Mouse (Mus musculus) small intestine, adult 2 months (tissue): ENCODE results near the gene Atp6v1f. TPM values are rescaled to one million over a fixed set of nuclear protein-coding genes. Genes with fewer than 3 reads are reported as not detected.
A peak's percentile ranks its signal among the peaks of the same experiment; 100 is the strongest.

Experiments
- H3K27ac ChIP-seq: fragments of 200-500 bp; 2 replicates; pipeline ENCODE4 v1.5.1; 2012; ENCODE audit warnings: low read depth, low read length, control low read depth, inconsistent platforms; ENCODE audit not compliant: insufficient read depth
- H3K27me3 ChIP-seq: fragments of 200-500 bp; 2 replicates; pipeline ENCODE4 v1.6.1; 2012; ENCODE audit warnings: mild to moderate bottlenecking, moderate library complexity, low read length, inconsistent platforms; ENCODE audit not compliant: control insufficient read depth, insufficient read depth
- H3K36me3 ChIP-seq: fragments of 200-500 bp; 2 replicates; pipeline ENCODE4 v1.6.1; 2012; ENCODE audit warnings: mild to moderate bottlenecking, low read length, control low read depth, inconsistent platforms; ENCODE audit not compliant: control insufficient read depth, insufficient read depth
- H3K4me1 ChIP-seq: fragments of 200-500 bp; 2 replicates; pipeline ENCODE4 v1.6.1; 2012; ENCODE audit warnings: low read length, inconsistent platforms, mixed read lengths; ENCODE audit not compliant: control insufficient read depth, insufficient read depth, insufficient read length
- H3K4me3 ChIP-seq: fragments of 200-500 bp; 2 replicates; pipeline ENCODE4 v1.5.1; 2012; ENCODE audit warnings: low read depth, mild to moderate bottlenecking, control low read depth, inconsistent platforms, low read length, moderate library complexity
- CTCF ChIP-seq: fragments of 200-500 bp; IDR thresholded peaks from 2 replicates; pipeline ENCODE4 v1.5.1; 2012; ENCODE audit warnings: low read depth, mild to moderate bottlenecking, control low read depth, inconsistent platforms, low read length, moderate library complexity, mixed read lengths; ENCODE audit not compliant: insufficient replicate concordance, insufficient read length; ENCODE audit errors: extremely low read depth
- POLR2A ChIP-seq: fragments of 200-500 bp; IDR thresholded peaks from 2 replicates; pipeline ENCODE4 v1.6.1; 2012; ENCODE audit warnings: low read depth, mild to moderate bottlenecking, control low read depth, inconsistent platforms, low read length, moderate library complexity
- WGBS: fragments of 180-500 bp; shearing (Covaris S2); methylation state at CpG from one replicate; pipeline ENCODE4 v1.1.7; 2018; 5-methylcytosine and 5-hydroxymethylcytosine counted together
- polyA plus RNA-seq: library from polyadenylated mRNA; depleted of rRNA; stranded (reverse); fragments of >200 nt; gene quantifications from 2 replicates; pipeline ENCODE4 v1.2.3, GENCODE M21; 2012; rRNA removed

Atp6v1f gene
- polyA plus RNA-seq, 1 experiment: 205 TPM

- TF ChIP-seq CTCF (no peak), POLR2A (no peak)
- Histone ChIP-seq H3K27ac (no peak within 1 kb of the TSS), H3K4me3 (peak within 1 kb of the TSS; percentile 62), H3K27me3 (peaks cover 15% of the 10 kb centered on the region), H3K4me1 (peaks cover 6% of the 10 kb centered on the region), H3K36me3 (no peaks in the 10 kb centered on the region)
- WGBS: 2% methylated on average over 47 of the region's 47 CpGs
Measured at GRCm38 (mm10) chr6:29507447-29508309, 40.2 kb downstream of the Atp6v1f start, which contains the start of gene Kcp. Gene Kcp, minus strand, starts transcription at chr6:29507952.

GRCm38 (mm10) chr6:29509086-29509485, 41.6 kb downstream of the Atp6v1f start:
- 45% methylated on average over 2 of the region's 2 CpGs for WGBS
- no peaks in the 10 kb centered on the region for H3K36me3 ChIP-seq

GRCm38 (mm10) chr6:29513284-29513683, 45.8 kb downstream of the Atp6v1f start:
- no peak for TF ChIP-seq POLR2A
- no peak for TF ChIP-seq CTCF
- 2% methylated on average over 11 of the region's 11 CpGs for WGBS
- H3K36me3 ChIP-seq: no peaks in the 10 kb centered on the region
- peaks cover 2% of the 10 kb centered on the region; the same call in 1 of the 2 replicates for H3K4me1 ChIP-seq
- no peak overlapping the region for H3K27ac ChIP-seq
- H3K4me3 ChIP-seq: peak overlapping the region; percentile 38
- H3K27me3 ChIP-seq: 0 out of 2 replicates have a peak, but pooled peaks cover under 1% of the 10 kb centered on the region

More at GRCm38 (mm10) chr6:29509086-29509485, 41.6 kb downstream of the Atp6v1f start:
- no peak for TF ChIP-seq CTCF
- peaks cover 9% of the 10 kb centered on the region for H3K4me1 ChIP-seq
- no peak overlapping the region for H3K27ac ChIP-seq
- H3K4me3 ChIP-seq: no peak overlapping the region
- peaks cover 15% of the 10 kb centered on the region for H3K27me3 ChIP-seq

- 3% methylated on average over 5 of the region's 5 CpGs for WGBS
- Histone ChIP-seq H3K27me3 (no peaks in the 10 kb centered on the region), H3K36me3 (no peaks in the 10 kb centered on the region), H3K27ac (no peak overlapping the region), H3K4me1 (peaks cover 2% of the 10 kb centered on the region; the same call in 1 of the 2 replicates), H3K4me3 (no peak overlapping the region)
- peak; percentile 81; the same call in 1 of the 2 replicates for TF ChIP-seq CTCF
- no peak for TF ChIP-seq POLR2A
Measured at GRCm38 (mm10) chr6:29517139-29517538, 49.6 kb downstream of the Atp6v1f start.

Other genes with a start within 250 kb of the Atp6v1f start
- 5.5 and 5.8 TPM in 2 replicates for gene Hilpda, start 195.2 kb upstream of the Atp6v1f start, polyA plus RNA-seq
- 0.20 and 1.3 TPM in 2 replicates for gene Fam71f2, start 188.1 kb upstream of the Atp6v1f start, polyA plus RNA-seq
- gene Fam71f1, start 148.6 kb upstream of the Atp6v1f start, polyA plus RNA-seq: not detected in 2 replicates
- gene Calu, start 119.6 kb upstream of the Atp6v1f start, polyA plus RNA-seq: 12.2 and 19.3 TPM in 2 replicates
- 0.14 and 0.24 TPM in 2 replicates for gene Opn1sw, start 79.2 kb upstream of the Atp6v1f start, polyA plus RNA-seq
- gene Ccdc136, start 71.4 kb upstream of the Atp6v1f start, polyA plus RNA-seq: 0.74 and 1.8 TPM in 2 replicates
- gene Flnc, start 34.5 kb upstream of the Atp6v1f start, polyA plus RNA-seq: 5.9 and 7.9 TPM in 2 replicates
- gene Atp6v1fnb, start 3.7 kb downstream of the Atp6v1f start, polyA plus RNA-seq: 0.20 and 0.22 TPM in 2 replicates
- 3.0 and 3.4 TPM in 2 replicates for gene Kcp, start 40.2 kb downstream of the Atp6v1f start, polyA plus RNA-seq
- 11.9 and 14.9 TPM in 2 replicates for gene Irf5, start 58.9 kb downstream of the Atp6v1f start, polyA plus RNA-seq
- 6.4 and 16.9 TPM in 2 replicates for gene Tnpo3, start 142.2 kb downstream of the Atp6v1f start, polyA plus RNA-seq
- gene Tspan33, start 226.5 kb downstream of the Atp6v1f start, polyA plus RNA-seq: 1.8 and 3.2 TPM in 2 replicates